Mouse (Mus musculus) kidney, embryonic 15.5 days (tissue): Measurements from ENCODE around the gene Mboat2. TPM values are rescaled to one million over a fixed set of nuclear protein-coding genes. Genes with fewer than 3 reads are reported as not detected.

ENCODE experiments used
- ATAC-seq: fragments of 200-750 bp; cut with Nextera tagmentation; replicated peaks from 2 replicates; pipeline ENCODE4 v1.8.0; 2017; ENCODE audit warnings: moderate TSS enrichment; ENCODE audit not compliant: low FRiP score
- H3K27ac ChIP-seq: fragments of 300-500 bp; sonication (generic); 2 replicates; pipeline ENCODE4 v1.5.1; 2015; ENCODE audit warnings: mild to moderate bottlenecking, inconsistent platforms
- H3K27me3 ChIP-seq: fragments of 300-500 bp; sonication (generic); 2 replicates; pipeline ENCODE4 v1.6.1; 2015; ENCODE audit warnings: inconsistent platforms
- H3K36me3 ChIP-seq: fragments of 300-500 bp; sonication (generic); 2 replicates; pipeline ENCODE4 v1.6.1; 2015; ENCODE audit warnings: inconsistent platforms
- H3K4me1 ChIP-seq: fragments of 300-500 bp; sonication (generic); 2 replicates; pipeline ENCODE4 v1.6.1; 2015; ENCODE audit warnings: inconsistent platforms
- H3K4me2 ChIP-seq: fragments of 300-500 bp; sonication (generic); 2 replicates; pipeline ENCODE4 v1.6.1; 2015; ENCODE audit warnings: moderate library complexity, mild to moderate bottlenecking, inconsistent platforms
- H3K4me3 ChIP-seq: fragments of 300-500 bp; sonication (generic); replicated peaks from 2 replicates; pipeline ENCODE4 v1.5.1; 2015; ENCODE audit warnings: mild to moderate bottlenecking, inconsistent platforms
- H3K9ac ChIP-seq: fragments of 300-500 bp; sonication (generic); 2 replicates; pipeline ENCODE4 v1.6.1; 2015; ENCODE audit warnings: mild to moderate bottlenecking, inconsistent platforms
- H3K9me3 ChIP-seq: fragments of 300-500 bp; sonication (generic); replicated peaks from 2 replicates; pipeline ENCODE4 v1.6.1; 2016; ENCODE audit warnings: inconsistent platforms
- WGBS: fragments of 180-500 bp; shearing (Covaris S2); methylation state at CpG from one replicate; pipeline ENCODE4 v1.1.7; 2015; ENCODE audit warnings: mixed read lengths; 5-methylcytosine and 5-hydroxymethylcytosine counted together
- polyA plus RNA-seq: library from polyadenylated mRNA; unstranded; fragments of >200 nt; fragmentation: Nextera tagmentation; extraction: Ambion mirVana; gene quantifications from 2 replicates; pipeline ENCODE4 v1.2.1, GENCODE M21; 2015

Gene Mboat2
- polyA plus RNA-seq, 1 experiment from 2014 or later: 42.2 TPM

DNA sequence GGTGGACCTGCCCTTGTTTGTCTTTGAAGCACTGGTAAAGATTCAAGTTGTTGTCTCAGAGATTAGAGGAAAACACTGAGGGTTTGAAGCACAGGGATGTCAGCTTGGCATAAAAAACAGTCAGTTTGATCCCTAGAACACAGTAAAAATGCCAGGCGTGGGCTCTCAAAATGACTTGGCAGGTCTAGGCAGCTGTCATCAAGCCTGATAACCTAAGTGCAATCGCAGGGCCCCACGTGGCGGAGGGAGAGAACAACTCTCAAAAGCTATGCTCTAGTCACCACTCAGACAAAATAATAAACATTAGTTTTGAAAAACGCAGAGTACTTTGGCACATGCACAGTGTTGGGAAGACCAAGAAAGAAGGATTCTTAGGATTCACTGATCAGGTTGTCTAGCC is 154.5 kb downstream of the Mboat2 start:
- Histone ChIP-seq H3K27ac (no peak overlapping the region), H3K4me2 (no peak overlapping the region), H3K9ac (no peak overlapping the region), H3K36me3 (peaks cover 45% of the 10 kb centered on the region), H3K27me3 (no peaks in the 10 kb centered on the region), H3K9me3 (no peaks in the 10 kb centered on the region), H3K4me3 (no peak overlapping the region), H3K4me1 (no peaks in the 10 kb centered on the region)
- 84% methylated on average over 5 of the region's 5 CpGs for WGBS
- no peak for ATAC-seq

DNA sequence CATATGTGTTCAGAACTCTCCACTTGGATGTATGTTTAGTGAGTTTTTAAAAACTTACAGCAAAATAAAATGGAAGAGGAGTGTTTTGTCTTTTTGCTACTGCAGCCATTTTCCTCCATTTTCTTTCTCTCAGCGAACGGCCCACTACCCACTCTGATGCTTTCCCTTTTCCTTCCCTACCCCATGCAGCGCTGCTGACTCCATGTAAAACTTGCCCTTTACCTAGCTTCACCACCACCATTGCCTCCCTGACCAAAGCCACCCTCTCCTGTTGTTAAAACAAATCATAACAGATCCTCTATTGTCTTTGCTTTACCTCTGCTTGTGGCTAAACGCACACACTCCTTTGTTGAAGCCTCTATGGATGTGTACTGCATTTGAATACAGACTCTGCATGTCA is 164.7 kb downstream of the Mboat2 start:
- 91% methylated on average over 4 of the region's 4 CpGs for WGBS
- H3K36me3 ChIP-seq: peaks cover 89% of the 10 kb centered on the region
- no peak for ATAC-seq

DNA sequence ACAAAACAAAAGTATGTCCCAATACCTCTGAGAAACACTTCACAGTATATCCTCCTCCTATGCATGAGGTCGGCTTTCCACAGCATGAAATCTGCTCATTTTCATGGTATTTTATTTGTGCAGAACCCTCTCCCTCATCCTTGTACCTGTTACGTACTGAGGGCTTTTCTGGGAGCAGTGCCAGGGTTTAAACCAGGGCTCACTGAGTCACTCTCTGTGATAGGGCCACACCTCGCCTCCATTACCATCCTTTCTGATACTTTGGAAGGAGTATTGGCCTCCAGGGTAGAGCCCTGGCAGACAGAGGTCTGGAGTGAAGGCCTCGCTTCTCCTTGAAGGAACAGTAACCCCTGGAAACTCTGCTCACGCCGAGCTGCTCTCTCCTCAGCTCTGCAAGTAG is 174.7 kb downstream of the Mboat2 start:
- no peak overlapping the region for H3K4me2 ChIP-seq
- no peaks in the 10 kb centered on the region for H3K27me3 ChIP-seq
- no peaks in the 10 kb centered on the region for H3K9me3 ChIP-seq
- WGBS: 73% methylated on average over 6 of the region's 6 CpGs
- no peak overlapping the region for H3K4me3 ChIP-seq
- H3K36me3 ChIP-seq: peaks cover 85% of the 10 kb centered on the region
- H3K4me1 ChIP-seq: no peaks in the 10 kb centered on the region
- ATAC-seq: no peak
- no peak overlapping the region for H3K9ac ChIP-seq
- no peak overlapping the region for H3K27ac ChIP-seq

More for the DNA sequence above, 164.7 kb downstream of the Mboat2 start:
- H3K4me2 ChIP-seq: no peak overlapping the region
- no peak overlapping the region for H3K4me3 ChIP-seq
- no peaks in the 10 kb centered on the region for H3K27me3 ChIP-seq
- no peak overlapping the region for H3K9ac ChIP-seq
- no peak overlapping the region for H3K27ac ChIP-seq
- H3K9me3 ChIP-seq: no peaks in the 10 kb centered on the region
- H3K4me1 ChIP-seq: no peaks in the 10 kb centered on the region

DNA sequence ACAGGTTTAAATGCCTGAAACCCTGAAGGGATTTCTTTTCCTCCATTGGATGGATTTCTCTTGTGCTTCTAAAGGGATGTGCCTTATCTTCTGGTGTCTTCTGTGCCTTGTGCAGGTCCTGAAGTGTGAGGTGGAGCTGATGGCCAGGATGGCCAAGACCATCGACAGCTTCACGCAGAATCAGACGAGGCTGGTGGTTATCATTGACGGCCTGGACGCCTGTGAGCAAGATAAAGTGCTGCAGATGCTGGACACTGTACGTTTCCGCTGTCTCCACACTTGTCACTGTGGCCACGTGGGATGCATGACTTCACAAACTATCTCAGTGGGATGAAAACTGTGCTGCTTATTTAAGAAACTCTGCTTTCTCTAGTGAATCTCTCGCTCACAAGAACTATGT is 179.3 kb downstream of the Mboat2 start:
- Histone ChIP-seq H3K27me3 (no peaks in the 10 kb centered on the region), H3K4me2 (no peak overlapping the region), H3K9me3 (no peaks in the 10 kb centered on the region), H3K36me3 (peaks cover 89% of the 10 kb centered on the region), H3K9ac (no peak overlapping the region), H3K4me3 (no peak overlapping the region), H3K4me1 (no peaks in the 10 kb centered on the region), H3K27ac (no peak overlapping the region)
- 92% methylated on average over 9 of the region's 9 CpGs for WGBS
- no peak for ATAC-seq

DNA sequence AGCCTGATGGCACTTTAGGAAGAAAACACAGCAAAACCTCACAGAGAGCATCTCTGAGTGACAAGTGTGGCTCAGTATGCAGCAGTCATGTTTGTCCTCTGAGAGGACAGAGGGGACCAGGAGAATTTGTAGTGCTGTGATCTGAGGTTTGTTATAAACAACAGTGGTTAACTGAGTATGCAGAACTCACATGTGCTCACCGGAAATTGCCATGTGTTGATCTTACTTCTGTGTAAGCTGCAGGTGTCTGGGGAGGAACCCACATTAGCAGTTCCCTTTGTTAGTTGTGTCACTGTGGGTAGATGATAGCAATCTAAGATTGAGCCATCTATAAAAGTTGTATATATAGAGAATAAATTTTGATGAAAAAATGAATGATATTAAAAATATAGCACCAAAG is 179.7 kb downstream of the Mboat2 start:
- WGBS: 89% methylated on average over 1 of the region's 1 CpGs
- Histone ChIP-seq H3K4me2 (no peak overlapping the region), H3K9ac (no peak overlapping the region), H3K36me3 (peaks cover 89% of the 10 kb centered on the region), H3K4me1 (no peaks in the 10 kb centered on the region), H3K9me3 (no peaks in the 10 kb centered on the region), H3K27me3 (no peaks in the 10 kb centered on the region), H3K4me3 (no peak overlapping the region), H3K27ac (no peak overlapping the region)
- ATAC-seq: no peak

DNA sequence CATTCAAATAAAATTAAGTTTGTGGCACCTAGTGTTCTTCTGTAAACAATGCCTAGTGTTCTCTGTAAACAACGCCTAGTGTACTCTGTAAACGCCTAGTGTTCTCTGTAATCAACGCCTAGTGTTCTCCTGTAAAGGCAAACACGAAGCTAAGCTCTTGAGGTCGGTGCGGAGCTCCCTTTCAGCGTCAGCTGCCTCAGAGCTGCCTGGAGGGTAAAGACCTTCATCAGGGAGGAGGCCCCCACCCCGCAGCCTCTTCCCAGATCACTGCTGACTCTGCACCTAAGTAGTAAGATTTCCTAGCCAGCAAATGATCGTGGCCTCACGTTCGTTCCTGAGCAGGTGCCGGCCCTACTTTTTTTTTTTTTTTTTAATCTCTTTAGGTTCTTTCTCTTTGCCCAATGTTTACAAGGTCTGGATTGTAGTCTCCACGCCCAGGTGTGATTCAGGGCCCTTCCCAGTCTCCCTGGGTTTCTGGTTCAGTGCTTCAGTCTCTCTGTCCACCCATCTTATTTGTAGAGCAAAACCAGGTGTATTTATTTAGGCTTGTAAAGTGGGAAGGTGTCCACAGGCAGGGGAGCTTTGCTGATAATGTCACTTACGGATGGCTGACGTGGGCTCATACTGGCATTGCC is 181.2 kb downstream of the Mboat2 start:
- no peak for ATAC-seq
- H3K27ac ChIP-seq: no peak overlapping the region
- H3K4me3 ChIP-seq: no peak overlapping the region
- no peak overlapping the region for H3K4me2 ChIP-seq
- H3K36me3 ChIP-seq: peaks cover 92% of the 10 kb centered on the region
- H3K9me3 ChIP-seq: no peaks in the 10 kb centered on the region
- WGBS: 69% methylated on average over 15 of the region's 15 CpGs
- no peak overlapping the region for H3K9ac ChIP-seq
- no peaks in the 10 kb centered on the region for H3K4me1 ChIP-seq
- H3K27me3 ChIP-seq: no peaks in the 10 kb centered on the region

DNA sequence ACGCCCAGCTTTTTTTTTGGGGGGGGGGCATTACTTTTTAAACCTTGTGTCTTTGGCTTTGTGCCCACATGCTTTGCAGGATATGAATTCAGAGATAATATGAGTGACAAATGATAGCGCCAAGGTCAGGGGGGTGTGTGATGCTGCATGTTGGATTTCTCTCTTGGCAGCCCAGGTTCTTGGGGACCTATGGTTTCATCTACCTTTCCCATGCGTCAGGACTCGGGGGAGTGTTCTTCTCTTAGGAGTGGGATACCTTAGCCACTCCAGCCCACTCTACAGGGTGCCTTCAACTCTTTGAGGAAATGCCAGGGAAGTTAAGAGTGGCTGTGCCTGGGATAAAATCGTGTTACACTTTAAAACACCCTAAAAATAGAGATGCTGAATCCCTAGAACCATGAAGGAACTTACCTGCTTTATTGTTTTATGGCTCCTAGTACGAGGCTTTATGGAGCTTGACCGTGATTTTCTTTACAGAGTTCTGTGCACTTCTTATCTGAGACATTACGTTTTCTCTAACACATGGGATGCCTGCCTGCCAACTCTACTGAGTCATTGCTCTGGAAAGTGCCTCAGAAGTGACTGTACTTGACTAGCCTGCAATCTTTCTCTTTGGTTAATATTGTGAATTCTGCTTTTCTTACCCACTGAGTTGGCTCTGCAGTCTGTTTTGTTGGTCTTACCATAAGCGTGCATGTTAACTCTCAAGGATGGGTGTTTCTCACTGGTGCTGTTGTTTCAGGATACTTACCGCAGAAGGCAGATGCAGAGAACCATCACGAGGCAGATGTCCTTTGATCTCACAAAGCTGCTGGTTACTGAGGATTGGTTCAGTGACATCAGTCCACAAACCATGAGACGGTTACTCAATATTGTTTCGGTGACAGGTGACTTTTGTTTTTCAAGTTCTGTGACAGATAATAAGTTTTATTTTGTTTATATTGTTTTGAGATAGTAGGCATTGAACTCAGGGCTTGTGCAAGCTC is 182.2 kb downstream of the Mboat2 start:
- Histone ChIP-seq H3K4me3 (no peak overlapping the region), H3K36me3 (peaks cover 92% of the 10 kb centered on the region), H3K4me1 (no peaks in the 10 kb centered on the region), H3K9ac (no peak overlapping the region), H3K4me2 (no peak overlapping the region), H3K9me3 (no peaks in the 10 kb centered on the region), H3K27me3 (no peaks in the 10 kb centered on the region), H3K27ac (no peak overlapping the region)
- 74% methylated on average over 13 of the region's 13 CpGs for WGBS
- no peak for ATAC-seq

Other genes with a start within 250 kb of the Mboat2 start
- 12.4 and 13.2 TPM in 2 replicates for gene Klf11, start 179.6 kb upstream of the Mboat2 start, polyA plus RNA-seq
- gene Cys1, start 149.1 kb upstream of the Mboat2 start, polyA plus RNA-seq: 10.8 and 11.9 TPM in 2 replicates
- gene Rrm2, start 122.6 kb upstream of the Mboat2 start, polyA plus RNA-seq: 246 and 248 TPM in 2 replicates
- 28.6 and 31.1 TPM in 2 replicates for gene Kidins220, start 144.0 kb downstream of the Mboat2 start, polyA plus RNA-seq